Mouse (Mus musculus) activated CD4-positive, CD25-positive, alpha-beta regulatory T cell, adult 9 weeks (primary cell): ENCODE measurements around the gene Cd83. TPM values are rescaled to one million over a fixed set of nuclear protein-coding genes. Genes with fewer than 3 reads are reported as not detected.

Experiments used
- polyA plus RNA-seq: library from polyadenylated mRNA; unstranded; fragments of 100-300 nt; shearing (Covaris generic); gene quantifications from one replicate; pipeline ENCODE4 v1.2.1, GENCODE M21; 2017

The Cd83 gene
- 256 TPM for polyA plus RNA-seq

DNA sequence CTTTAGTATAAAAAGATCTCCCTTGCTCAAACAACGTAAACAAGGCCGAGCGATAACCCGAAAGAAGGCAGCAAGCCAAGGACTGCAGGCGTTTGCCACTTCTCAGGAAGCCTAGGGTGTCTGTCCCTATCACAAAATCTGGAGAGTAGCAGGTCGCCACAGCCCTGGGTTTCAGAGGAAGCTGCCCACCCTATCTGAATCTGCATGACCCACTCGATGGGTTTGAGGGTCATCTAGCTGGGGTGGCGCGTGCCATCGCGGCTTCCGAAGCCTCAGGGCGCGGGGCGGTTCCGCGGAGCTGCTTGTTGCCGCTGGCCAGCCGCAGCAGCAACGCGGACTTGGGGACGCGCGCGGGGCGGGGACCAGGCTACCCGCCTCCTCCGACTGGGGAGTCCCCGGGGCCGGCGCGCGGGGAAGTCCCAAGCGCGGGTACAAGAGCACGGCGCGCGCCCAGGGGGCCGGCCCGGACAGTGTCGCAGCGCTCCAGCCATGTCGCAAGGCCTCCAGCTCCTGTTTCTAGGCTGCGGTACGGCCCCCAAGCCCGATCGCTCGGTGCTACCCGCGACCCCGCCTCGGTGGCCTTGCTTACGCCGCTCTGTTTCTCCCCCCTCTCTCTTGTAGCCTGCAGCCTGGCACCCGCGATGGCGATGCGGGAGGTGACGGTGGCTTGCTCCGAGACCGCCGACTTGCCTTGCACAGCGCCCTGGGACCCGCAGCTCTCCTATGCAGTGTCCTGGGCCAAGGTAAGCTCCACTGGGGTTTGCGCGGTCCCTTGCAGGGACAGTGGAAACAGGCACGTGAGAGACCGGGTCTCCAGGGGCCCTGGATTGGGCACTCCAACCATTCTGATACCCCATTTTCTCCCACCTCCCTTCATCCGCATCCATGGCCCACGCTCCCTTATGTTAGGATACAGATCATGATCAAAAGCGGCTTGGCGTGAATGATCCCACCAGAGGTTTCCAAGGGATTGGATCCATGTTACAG is at the start of gene Cd83:
Gene Cd83, plus strand, starts transcription at position 51 of the 987 bp plus-strand sequence.

Other genes with a start within 250 kb of the Cd83 start
- gene Mcur1, start 224.6 kb upstream of the Cd83 start, polyA plus RNA-seq, result 7.5 TPM
- gene Rnf182, start 169.1 kb upstream of the Cd83 start, polyA plus RNA-seq, result not detected